Mouse (Mus musculus): Measurements from ENCODE around the gene Vwf.

DNA sequence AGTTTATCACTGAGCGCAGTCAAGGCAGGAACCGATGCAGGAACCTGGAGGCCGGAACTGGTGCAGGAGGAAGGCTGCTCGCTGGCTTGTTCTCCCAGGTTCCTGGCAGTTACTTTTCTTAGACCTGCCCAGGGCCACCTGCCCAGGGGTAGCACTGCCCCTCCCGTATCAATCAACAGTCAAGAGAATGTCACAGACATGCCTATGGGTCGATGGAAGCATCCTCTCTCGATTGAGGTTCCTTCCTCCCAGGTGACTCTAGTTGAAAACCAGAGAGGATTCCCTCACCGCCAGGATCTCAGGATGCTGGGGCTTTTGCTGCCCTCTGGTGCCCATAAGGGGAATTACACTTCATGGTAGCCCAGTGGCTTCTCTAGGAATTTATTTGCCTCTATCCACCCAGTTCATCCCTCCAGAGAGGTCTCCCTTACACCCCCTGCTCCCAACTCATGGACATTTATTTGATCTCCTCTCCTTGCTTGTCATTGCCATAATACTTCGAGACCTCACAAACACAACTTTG is 53.5 kb downstream of the Vwf start:
- TF ChIP-seq CTCF (IDR thresholded peaks at IDR 0.05; ENCODE audit: low read depth, low read length) (peak; percentile 90), POLR2A (IDR thresholded peaks at IDR 0.05; ENCODE audit: insufficient read depth, low read length) (no peak), EP300 (IDR thresholded peaks at IDR 0.05; ENCODE audit: insufficient read depth, low read depth, low read length) (0 out of 2 replicates have a peak, but pooled peaks have one; percentile 38)

Measured in ES-Bruce4 (cell line).